In the genomic region with DNA sequence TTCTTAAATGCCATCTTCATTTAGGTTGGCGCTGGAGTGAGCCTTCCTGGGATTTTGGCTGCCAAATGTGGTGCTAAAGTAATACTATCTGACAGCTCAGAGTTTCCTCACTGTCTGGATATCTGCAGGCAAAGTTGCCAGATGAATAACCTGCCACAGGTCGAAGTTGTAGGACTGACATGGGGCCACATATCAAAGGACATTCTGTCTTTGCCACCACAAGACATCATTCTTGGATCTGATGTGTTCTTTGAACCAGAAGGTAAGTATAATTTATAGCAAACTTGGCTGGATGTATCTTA, we compare ENCODE assay signal across 1 mouse cellular context. TPM values are rescaled to one million over a fixed set of nuclear protein-coding genes. Genes with fewer than 3 reads are reported as not detected.
"Had no signal": no experiment of that assay in that cellular context is flagged by ENCODE, and none has a peak within 500 bp of the region (broad histone marks: within the 10 kb centered on the region; RNA-seq: fewer than 3 reads in every experiment).

No protein-coding gene starts in this region.

RNA-seq across cellular contexts. Expression of a gene that starts 21.0 kb away (rescaled TPM):
- polyA plus RNA-seq: inflammation-experienced regulatory T-cells, adult 6 months had no signal
